Mouse (Mus musculus) monocyte, adult 59 days (primary cell): ENCODE measurements around the gene 4930452B06Rik. TPM values are rescaled to one million over a fixed set of nuclear protein-coding genes. Genes with fewer than 3 reads are reported as not detected.

ENCODE experiments used
- total RNA-seq, 2 experiments: library from RNA; stranded (reverse); gene quantifications; one replicate each; pipeline ENCODE4 v1.2.4; 2023

The 4930452B06Rik gene
- total RNA-seq: not detected

GRCm38 (mm10) chr14:8665636-8666411, at the start of gene 4930452B06Rik:
Gene 4930452B06Rik, minus strand, starts transcription at chr14:8666240.

